Mouse (Mus musculus) adrenal gland, postnatal 10 days (tissue): ENCODE measurements around the gene Mcoln2. TPM values are rescaled to one million over a fixed set of nuclear protein-coding genes. Genes with fewer than 3 reads are reported as not detected.
"Not testable (repeated sequence)": the region's sequence is repeated elsewhere in the genome, so short reads cannot be mapped to it uniquely, and the experiment has no call there.

Experiments
- DNase-seq: peaks from one replicate; pipeline ENCODE4 v3.0.0; 2021; ENCODE audit warnings: mixed read lengths
- total RNA-seq, 2 experiments: library from RNA; stranded (reverse); gene quantifications; 2 replicates each; pipeline ENCODE4 v1.2.3; 2021

Gene Mcoln2
- total RNA-seq, 2 experiments from 2014 or later = 1.7 to 1.9 TPM

GRCm38 (mm10) chr3:146186033-146186432 is 36.4 kb downstream of the Mcoln2 start:
- no peak for DNase-seq

- DNase-seq = no peak
These were observed 40.3 kb downstream of the Mcoln2 start for GRCm38 (mm10) chr3:146189933-146190332.

GRCm38 (mm10) chr3:146192507-146192906 is 42.9 kb downstream of the Mcoln2 start:
- DNase-seq = no peak

- DNase-seq = no peak
These were observed 45.5 kb downstream of the Mcoln2 start for GRCm38 (mm10) chr3:146195153-146195552.

- no peak for DNase-seq
These were observed 46.7 kb downstream of the Mcoln2 start for GRCm38 (mm10) chr3:146196301-146196700.

- DNase-seq = no peak
These were observed 47.4 kb downstream of the Mcoln2 start for GRCm38 (mm10) chr3:146196780-146197743.

GRCm38 (mm10) chr3:146197785-146198184 is 48.2 kb downstream of the Mcoln2 start:
- no peak for DNase-seq

- no peak for DNase-seq
These were observed 49.3 kb downstream of the Mcoln2 start for GRCm38 (mm10) chr3:146198803-146199481.

GRCm38 (mm10) chr3:146199486-146199885 is 49.9 kb downstream of the Mcoln2 start:
- no peak for DNase-seq

GRCm38 (mm10) chr3:146204375-146204774 is 54.7 kb downstream of the Mcoln2 start:
- DNase-seq = no peak

GRCm38 (mm10) chr3:146205305-146205704 is 55.7 kb downstream of the Mcoln2 start:
- no peak for DNase-seq

GRCm38 (mm10) chr3:146206635-146207034 is 57.0 kb downstream of the Mcoln2 start:
- DNase-seq = no peak

GRCm38 (mm10) chr3:146207440-146207839 is 57.8 kb downstream of the Mcoln2 start:
- DNase-seq = no peak

GRCm38 (mm10) chr3:146209759-146210158 is 60.1 kb downstream of the Mcoln2 start:
- not testable (repeated sequence) for DNase-seq

- no peak for DNase-seq
These were observed 61.6 kb downstream of the Mcoln2 start for GRCm38 (mm10) chr3:146211141-146211747.

GRCm38 (mm10) chr3:146211964-146212363 is 62.3 kb downstream of the Mcoln2 start:
- no peak for DNase-seq

GRCm38 (mm10) chr3:146213336-146213735 is 63.7 kb downstream of the Mcoln2 start:
- no peak for DNase-seq

GRCm38 (mm10) chr3:146216561-146216960 is 66.9 kb downstream of the Mcoln2 start:
- DNase-seq = no peak

GRCm38 (mm10) chr3:146220776-146221486 is 71.3 kb downstream of the Mcoln2 start, which contains the start of gene Lpar3:
TSS of gene Lpar3 (plus strand) at chr3:146220963.
- DNase-seq = peak; percentile 85

GRCm38 (mm10) chr3:146224271-146224670 is 74.6 kb downstream of the Mcoln2 start:
- no peak for DNase-seq

GRCm38 (mm10) chr3:146225061-146225761 is 75.6 kb downstream of the Mcoln2 start:
- peak; percentile 52 for DNase-seq
